Mouse (Mus musculus) cerebellum, adult (tissue): ENCODE results near the gene Nr1d1.

Source experiments
- ATAC-seq: cut with Nextera tagmentation; 2 replicates; pipeline ENCODE4 v1.9.2; 2017; ENCODE audit warnings: mild to moderate bottlenecking, moderate library complexity, mixed read lengths; ENCODE audit not compliant: insufficient number of reproducible peaks, low FRiP score, low TSS enrichment

Nr1d1 gene

DNA sequence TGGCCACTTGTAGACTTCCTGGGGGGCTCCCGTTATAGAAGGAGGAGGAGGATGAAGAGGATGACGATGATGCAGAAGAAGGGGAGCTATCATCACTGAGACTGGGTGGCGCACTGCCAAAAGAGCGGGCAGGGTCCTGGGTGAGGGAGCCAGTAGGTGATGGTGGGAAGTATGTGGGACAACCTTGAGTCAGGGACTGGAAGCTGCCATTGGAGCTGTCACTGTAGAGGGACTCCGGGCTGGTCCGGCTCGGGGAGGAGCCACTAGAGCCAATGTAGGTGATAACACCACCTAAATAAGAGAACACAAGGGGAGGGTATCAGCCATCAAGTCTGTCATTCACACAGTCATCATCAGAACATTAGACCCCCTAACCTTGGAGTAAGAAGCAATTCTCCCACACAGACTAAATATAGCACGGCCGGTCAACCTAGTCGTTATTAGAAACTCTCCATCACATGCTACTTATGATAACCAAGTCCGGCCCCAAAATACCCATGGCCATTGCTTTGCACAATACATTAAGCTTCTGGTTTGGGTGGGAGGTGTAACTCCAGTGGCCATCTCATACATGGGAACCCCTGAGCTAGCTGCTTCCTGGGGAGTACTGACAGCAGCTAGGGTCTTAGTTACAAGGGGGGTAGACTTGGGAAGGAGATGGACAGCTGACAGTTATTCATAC is 3.1 kb downstream of the Nr1d1 start:
- ATAC-seq, result no peak

DNA sequence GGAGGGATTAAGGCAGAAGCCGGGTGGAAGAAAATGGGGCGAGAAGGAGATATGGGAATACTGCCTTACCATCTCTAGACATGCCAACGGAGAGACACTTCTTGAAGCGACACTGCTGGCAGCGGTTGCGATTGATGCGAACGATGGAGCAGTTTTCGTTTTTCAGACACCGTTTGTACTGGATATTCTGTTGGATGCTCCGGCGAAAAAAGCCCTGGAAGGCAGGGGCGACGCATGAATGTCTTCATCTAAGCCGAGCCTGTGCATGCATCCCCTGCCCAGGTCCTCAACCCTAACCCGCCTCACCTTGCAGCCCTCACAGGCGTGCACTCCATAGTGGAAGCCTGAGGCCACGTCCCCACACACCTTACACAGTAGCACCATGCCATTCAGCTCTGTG is 4.0 kb downstream of the Nr1d1 start:
- no peak for ATAC-seq

DNA sequence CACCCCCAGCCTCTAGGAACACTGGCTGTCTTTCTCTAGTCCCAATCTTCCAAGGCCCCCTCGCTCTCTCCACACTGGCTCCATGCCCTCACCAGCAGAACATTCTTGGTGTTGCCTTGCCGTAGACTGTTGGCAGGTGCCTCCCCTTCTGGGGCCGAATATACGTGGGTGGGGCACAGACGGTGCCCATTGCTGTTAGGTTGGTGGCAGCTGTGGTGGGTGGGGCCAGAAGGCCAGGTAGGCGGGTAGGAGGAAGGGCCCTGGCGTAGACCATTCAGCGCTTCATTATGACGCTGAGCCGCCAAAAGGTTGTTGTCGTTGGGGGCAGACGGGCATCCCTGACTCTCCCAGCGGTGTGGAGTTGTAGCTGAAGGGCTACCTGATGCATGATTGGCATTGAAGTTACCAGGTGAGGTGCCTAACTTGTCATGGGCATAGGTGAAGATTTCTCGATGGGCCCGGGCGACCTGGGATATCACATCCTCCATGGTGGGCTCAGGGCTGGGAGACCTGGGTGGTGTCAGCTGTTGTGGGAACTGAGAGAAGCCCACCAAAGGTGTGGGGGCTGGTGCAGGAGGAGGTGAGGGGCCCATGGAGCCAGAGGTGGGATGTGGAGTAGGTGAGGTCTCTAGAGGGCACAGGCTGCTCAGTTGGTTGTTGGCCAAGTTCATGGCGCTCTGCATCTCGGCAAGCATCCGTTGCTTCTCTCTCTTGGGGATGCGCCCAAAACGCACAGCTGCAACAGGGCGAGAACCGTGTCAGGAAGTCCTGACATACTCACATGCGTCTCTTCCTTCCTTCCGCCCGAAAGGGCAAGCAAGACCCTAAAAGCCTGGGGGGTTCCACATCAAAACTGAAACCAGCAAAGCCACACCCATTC is 4.8 kb downstream of the Nr1d1 start:
- ATAC-seq, result no peak

DNA sequence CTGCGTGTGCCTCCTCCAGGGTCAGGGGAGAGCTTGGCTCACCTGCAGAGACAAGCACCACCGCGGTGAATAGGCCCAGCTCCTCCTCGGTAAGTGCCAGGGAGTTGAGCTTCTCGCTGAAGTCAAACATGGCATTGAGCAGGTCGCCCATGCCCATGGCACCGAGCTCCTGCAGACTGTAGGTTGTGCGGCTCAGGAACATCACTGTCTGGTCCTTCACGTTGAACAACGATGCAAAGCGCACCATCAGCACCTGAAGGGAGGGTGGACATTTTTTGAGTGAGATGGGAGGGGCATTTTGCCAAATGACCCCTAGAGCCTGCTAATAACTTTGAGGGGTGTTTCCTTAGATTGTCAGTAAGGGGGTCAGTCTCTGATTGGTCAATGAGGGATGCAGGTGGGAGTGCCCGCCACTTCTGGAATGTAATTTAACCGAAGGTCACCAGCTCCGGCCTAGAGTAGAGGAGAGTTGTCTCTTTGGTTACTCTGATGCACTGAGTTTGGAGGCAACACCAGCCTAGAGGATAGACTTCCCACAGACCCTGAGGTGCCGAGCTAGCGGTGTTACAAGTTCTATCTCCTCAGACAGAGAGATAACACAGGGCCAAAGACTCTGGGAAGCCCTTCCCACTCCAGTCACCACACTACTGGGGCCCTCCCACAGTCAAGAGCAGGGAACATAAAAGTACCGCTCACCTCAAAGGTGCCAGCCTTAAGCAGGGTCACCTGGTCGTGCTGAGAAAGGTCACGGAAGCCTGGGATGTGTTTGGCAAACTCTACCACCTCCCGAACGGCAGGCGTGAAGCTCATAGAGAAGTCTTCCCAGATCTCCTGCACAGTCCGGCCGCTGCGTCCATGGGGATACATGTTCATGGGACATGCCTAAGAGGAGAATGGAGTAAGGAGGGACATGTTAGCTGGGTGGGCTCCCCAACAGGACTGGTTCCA is 5.9 kb downstream of the Nr1d1 start:
- no peak for ATAC-seq

DNA sequence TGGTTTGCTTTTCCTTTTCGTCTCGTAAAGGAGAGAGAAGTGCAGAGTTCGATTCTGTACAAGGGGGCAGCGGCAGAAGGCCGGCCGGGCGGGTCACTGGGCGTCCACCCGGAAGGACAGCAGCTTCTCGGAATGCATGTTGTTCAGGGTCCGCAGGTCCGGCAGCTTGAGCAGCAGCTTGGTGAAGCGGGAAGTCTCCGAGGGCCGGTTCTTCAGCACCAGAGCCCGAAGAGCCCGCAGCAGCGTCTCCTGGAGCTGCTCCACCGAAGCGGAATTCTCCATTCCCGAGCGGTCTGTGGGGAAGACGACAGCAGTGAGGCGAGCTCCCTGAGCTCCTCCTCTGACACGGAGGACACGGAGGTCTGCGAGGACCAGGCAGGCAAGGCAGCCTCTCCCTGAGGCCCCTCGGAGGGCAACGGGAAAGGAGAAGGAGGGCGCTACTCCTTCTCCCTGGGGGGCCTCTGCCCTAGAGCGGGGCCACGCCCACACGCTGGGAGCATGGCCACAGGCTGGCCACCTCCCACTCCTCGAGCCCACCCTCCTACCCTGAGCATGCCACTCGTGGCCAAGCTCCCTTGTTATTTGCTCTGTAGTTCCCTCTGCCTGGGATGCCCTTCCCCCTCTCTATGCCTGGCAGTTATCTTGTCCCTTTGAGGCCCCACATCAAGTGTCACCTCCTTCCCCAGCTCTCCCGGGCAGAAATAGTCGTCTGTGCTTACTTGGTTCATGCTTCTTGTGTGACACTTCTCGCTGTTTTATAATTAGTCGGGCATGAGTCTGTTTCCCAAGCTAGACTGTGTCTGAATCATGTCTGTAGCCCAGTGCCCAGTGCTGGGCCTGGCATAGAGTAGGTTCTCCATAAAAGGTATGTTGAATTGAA is 6.8 kb downstream of the Nr1d1 start:
- no peak for ATAC-seq

DNA sequence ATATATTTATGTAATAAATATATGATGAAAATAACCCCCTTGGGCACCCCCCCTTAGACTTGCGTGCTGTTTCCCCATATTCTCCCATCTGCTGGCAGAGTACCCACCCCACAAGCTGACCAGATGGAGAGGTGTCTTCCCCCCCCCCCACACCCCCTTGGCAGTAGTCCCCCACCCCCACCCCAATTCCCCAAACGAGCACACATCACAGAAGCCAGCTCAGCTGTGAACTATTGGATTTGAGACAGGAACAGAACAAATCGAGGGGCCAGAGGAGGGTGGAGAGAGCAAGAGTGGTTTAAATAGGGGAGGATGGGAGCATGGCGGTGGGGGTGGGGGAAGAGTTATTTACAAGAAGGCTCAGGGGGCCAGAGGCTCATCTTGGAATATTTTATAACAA is 7.4 kb downstream of the Nr1d1 start:
- ATAC-seq, result no peak

DNA sequence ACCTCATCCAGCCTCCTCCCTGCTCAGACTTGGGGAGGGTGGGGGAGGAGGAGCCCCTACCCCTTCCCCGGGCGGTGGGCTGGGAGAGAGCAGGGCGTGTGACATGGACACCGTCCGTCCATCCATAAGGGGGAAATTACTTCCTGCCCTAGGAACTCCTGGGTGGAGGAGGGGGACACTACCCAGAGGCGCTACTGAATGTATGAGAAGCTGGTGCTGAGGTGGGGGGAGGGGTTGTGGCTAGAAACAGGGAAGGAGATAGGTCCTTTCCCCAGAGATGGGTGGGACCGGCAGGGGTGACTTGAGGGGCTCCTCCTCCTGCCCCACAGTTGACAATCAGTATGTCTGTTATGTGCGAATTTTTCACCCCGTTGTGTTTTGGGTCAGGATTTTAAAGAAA is 7.9 kb downstream of the Nr1d1 start:
- ATAC-seq, result no peak

DNA sequence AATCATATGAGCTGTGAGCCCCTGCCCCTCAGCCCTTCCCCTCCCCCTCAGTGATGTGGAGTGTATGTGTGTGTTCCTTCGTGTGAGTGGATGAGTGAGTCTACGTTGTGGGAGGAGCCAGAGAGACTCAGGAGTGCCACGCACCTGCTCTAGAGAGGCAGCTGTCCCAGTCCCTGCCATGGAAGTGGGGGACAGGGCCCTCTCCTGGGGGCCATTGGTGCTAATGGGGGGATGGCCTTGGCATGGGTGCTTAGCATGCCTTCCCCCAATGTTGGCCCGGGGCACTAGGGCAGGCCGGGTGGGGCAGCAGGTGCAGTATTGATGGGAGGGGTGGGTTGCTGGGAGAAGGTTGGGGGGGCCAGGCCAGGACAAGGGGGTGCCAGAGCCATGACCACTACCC is 8.3 kb downstream of the Nr1d1 start:
- ATAC-seq, result no peak

DNA sequence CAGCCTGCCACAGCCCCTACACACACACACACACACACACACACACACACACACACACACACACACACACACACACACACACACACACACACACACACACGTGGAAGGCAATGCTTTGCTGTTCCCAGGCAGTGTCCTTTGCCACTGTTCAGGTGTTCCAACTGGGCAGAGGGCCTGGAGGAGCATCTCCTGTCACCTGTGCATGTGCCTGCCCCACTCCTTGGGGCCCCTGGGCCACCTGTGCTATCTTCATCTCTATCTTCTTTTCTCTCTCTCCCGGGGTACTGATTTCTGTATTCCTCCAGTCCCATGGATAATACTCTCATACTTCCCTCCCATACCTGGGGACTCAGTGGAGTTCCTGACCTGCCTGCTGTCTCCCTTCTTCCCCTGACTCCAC is 8.8 kb downstream of the Nr1d1 start:
- ATAC-seq, result no peak

DNA sequence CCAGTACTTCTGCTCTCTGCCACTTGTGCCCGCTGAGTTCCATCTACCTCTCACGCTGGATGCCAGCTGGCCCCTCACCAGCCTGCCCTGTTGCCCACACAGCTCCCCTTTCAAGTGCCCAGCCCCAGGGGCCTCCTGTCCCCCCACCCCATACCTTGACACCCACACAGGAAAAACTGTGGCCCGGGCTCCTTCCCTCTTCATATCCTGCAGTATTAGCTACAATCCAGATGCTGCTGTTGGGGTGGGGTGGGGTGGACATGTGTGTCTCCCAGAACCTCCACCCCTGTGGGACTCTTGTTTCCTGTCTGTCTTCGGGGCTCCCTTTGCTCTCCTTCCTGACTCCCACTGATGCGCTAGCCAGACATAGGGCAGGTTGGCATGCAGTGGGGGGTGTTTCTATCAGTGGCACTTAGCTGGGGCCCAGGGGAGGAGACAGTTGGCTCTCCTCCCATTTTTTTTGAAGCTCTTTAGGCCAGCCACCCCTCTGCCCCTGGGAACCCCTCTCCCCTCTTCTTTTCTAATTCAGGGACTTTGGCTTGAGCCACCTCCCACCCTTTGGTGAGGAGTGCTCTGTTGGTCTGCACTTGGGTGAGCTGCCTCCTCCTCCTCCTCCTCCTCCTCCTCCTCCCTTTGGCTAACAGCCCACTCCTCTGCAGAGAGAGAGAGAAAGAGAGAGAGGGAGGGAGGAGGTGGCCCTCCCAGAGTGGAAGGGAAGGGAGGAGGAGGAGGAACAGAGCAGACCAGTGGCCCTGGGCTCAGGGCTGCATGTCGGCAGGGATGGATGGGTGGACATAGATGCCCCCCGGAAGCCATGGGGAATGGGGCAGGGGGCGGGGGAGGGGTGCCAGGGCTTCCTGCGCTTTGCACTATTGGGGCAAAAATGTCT is 9.5 kb downstream of the Nr1d1 start:
- ATAC-seq, result no peak

DNA sequence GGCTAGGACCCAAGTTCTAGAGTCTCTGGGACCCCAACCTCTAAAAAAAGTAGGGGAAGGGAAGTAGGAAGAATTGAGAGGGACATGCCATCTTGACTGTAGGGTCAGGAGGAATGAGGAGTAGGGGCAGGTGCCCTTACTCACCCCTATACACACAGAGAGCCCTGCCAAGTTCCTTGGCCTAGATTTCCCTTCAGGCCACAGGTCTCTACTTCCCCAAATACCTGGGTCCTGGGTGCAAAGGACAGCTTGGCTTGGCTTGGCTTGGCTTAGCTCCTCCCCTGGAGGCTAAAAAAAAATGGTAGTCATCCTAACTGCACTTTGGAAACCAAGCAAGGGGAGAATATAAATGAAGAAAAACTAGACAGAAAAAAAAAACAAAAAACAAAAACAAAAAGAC is 10.4 kb downstream of the Nr1d1 start:
- no peak for ATAC-seq

DNA sequence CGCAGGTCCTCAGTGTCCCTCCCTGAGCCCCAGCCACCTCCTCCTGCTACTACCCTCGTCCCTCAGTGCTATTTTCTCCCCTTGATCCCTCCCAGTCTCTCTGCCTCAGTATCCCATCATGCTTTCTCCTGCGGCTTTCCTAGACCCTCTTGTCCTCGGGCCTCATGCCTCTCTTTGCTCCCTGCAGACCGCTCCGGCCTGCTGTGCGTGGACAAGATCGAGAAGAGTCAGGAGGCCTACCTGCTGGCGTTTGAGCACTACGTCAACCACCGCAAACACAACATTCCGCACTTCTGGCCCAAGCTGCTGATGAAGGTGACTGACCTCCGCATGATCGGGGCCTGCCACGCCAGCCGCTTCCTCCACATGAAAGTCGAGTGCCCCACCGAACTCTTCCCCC is 11.0 kb downstream of the Nr1d1 start:
- no peak for ATAC-seq

DNA sequence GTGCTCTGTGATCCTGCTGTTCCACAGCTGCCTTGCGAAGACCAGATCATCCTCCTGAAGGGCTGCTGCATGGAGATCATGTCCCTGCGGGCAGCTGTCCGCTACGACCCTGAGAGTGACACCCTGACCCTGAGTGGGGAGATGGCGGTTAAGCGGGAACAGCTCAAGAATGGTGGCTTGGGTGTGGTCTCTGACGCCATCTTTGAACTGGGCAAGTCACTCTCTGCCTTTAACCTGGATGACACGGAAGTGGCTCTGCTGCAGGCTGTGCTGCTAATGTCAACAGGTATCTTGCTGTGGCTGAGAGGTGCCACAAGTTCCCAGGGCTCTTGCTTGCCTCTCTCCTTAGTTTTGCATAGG is 11.7 kb downstream of the Nr1d1 start:
- ATAC-seq, result no peak

DNA sequence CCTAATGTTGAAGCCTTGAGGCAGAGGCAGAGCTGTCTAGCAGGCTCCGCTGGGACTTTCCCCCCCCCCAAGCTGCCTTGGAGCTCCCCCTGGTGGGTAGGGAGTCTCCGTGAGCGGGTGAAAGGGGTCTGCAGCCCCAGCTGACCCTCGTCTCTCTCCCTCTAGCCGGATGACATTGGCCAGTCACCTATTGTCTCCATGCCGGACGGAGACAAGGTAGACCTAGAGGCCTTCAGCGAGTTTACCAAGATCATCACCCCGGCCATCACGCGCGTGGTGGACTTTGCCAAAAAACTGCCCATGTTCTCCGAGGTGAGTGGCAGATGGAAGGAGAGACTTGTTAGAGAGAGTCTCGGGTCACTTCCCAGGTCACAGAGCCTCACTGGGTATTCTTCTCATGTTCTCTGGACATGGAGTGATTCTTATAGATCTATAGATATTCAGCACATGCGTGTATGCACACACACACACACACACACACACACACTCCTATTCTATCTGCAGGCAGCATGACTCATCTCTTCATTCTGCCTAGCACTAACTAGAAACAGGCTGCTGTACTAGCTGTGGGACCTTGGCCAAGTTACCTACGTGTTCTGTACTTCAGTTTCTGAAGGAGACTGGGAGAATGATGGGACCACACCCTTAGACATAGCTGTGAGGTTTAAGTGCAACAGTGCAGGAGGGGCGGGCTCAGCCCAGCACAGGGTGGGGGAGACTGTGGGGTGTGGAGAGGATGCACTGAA is 12.2 kb downstream of the Nr1d1 start:
- ATAC-seq, result no peak

DNA sequence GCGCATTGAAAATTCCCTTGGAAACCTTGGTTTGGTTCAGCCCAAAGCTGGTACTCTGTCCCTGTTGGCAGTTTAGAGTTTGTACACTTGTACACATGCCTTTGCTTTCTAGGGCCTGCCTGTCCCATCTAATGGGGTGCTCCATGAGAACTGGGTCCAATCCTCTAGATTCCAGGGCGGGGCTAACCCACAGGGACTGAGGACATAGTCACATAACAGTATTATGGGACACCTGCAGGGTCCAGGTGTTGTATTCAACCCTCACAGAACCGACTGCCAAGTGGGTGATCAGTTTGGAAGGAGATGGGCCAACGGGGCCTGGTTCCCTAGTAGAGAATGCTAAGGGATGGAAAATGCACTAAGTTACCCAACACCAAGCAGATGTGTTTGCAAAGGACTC is 13.2 kb downstream of the Nr1d1 start:
- ATAC-seq, result no peak

DNA sequence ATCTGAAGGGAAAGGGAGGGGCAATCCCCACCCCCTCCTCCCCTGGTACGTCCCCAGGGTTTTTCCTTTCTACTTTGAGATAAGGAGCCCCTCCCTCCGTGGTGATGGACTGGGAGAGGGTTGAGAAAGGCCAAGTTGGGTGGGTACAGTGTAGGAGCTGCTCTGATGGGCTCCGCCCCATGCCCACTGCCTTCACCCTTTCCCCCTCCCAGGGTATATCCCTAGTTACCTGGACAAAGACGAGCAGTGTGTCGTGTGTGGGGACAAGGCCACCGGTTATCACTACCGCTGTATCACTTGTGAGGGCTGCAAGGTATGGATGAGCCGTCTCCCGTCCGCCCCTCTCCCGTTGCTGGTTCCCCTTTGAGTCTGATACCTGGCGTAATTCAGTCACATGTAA is 18.4 kb downstream of the Nr1d1 start:
- ATAC-seq, result no peak

DNA sequence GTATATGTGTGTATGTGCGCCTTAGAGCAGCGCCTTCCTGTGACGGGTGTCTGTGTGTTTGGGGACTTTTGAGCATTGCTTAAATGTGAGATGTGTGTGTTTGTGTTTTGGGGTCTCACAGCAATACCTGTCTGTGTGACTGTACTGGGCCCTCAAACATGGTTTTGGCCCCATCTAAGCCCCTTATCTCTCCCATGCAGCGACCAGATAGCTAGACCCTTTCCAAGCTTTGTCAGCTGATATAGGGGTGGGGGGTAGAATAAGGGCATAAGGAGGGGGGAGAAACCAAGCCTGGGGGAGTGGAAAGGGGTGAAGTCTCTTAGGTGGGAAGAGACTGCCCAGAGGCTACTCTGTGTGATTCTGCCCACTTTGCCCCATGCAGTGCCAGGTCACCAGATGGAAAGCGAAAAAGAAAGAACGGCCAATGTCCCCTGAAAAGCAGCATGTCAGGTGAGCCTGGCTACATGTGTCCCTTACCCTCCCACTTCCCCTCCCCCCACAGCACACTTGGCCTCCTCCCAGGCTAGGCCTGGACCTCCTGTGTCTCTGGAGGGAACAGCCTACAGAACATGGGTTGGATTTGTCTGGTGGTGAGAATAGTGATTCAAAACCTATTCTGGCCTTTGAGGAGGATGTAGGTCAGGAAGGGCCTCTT is 19.3 kb downstream of the Nr1d1 start:
- no peak for ATAC-seq
